Mouse (Mus musculus) stomach, postnatal 0 days (tissue): Measurements from ENCODE around the gene Carmil1. TPM values are rescaled to one million over a fixed set of nuclear protein-coding genes. Genes with fewer than 3 reads are reported as not detected.

Experiments used
- ATAC-seq: fragments of 200-750 bp; cut with Nextera tagmentation; 2 replicates; pipeline ENCODE4 v1.8.0; 2017; ENCODE audit not compliant: low FRiP score, low TSS enrichment
- DNase-seq: peaks from one replicate; pipeline ENCODE4 v3.0.0-alpha.2; 2016; ENCODE audit warnings: low spot score
- H3K27ac ChIP-seq: fragments of 300-500 bp; sonication (generic); replicated peaks from 2 replicates; pipeline ENCODE4 v1.5.1; 2014; ENCODE audit warnings: mild to moderate bottlenecking, control low read depth
- H3K27me3 ChIP-seq: fragments of 300-500 bp; sonication (generic); 2 replicates; pipeline ENCODE4 v1.6.1; 2014; ENCODE audit warnings: low read length; ENCODE audit not compliant: control insufficient read depth, insufficient read depth
- H3K36me3 ChIP-seq: fragments of 300-500 bp; sonication (generic); 2 replicates; pipeline ENCODE4 v1.6.1; 2014; ENCODE audit warnings: low read length, mixed read lengths; ENCODE audit not compliant: control insufficient read depth, insufficient read depth
- H3K4me1 ChIP-seq: fragments of 300-500 bp; sonication (generic); replicated peaks from 2 replicates; pipeline ENCODE4 v1.6.1; 2014; ENCODE audit warnings: antibody characterized with exemption; ENCODE audit not compliant: control insufficient read depth, insufficient read depth
- H3K4me2 ChIP-seq: fragments of 300-500 bp; sonication (generic); replicated peaks from 2 replicates; pipeline ENCODE4 v1.6.1; 2014; ENCODE audit warnings: low read depth, mild to moderate bottlenecking, control low read depth, moderate library complexity
- H3K4me3 ChIP-seq: fragments of 300-500 bp; sonication (generic); 2 replicates; pipeline ENCODE4 v1.5.1; 2014; ENCODE audit warnings: low read depth, low read length, control low read depth
- H3K9ac ChIP-seq: fragments of 300-500 bp; sonication (generic); 2 replicates; pipeline ENCODE4 v1.6.1; 2014; ENCODE audit warnings: mild to moderate bottlenecking, low read length, control low read depth, mixed read lengths
- H3K9me3 ChIP-seq: fragments of 300-500 bp; sonication (generic); 2 replicates; pipeline ENCODE4 v1.6.1; 2016; ENCODE audit warnings: low read length; ENCODE audit not compliant: control insufficient read depth
- CTCF ChIP-seq: IDR thresholded peaks from 2 replicates; pipeline ENCODE4 v1.5.1; 2016; ENCODE audit warnings: antibody characterized with exemption, low read depth, mild to moderate bottlenecking, moderate library complexity
- EP300 ChIP-seq: optimal IDR thresholded peaks from 2 replicates; pipeline ENCODE3; 2016; ENCODE audit warnings: antibody characterized with exemption
- WGBS: fragments of 180-500 bp; shearing (Covaris S2); extraction: QIAGEN DNeasy Blood & Tissue Kit; methylation state at CpG from one replicate; pipeline ENCODE4 v1.1.7; 2014; 5-methylcytosine and 5-hydroxymethylcytosine counted together
- polyA plus RNA-seq: library from polyadenylated mRNA; unstranded; fragments of >200 nt; fragmentation: Nextera tagmentation; extraction: Ambion mirVana; gene quantifications from 2 replicates; pipeline ENCODE4 v1.2.1, GENCODE M21; 2015

The Carmil1 gene
- polyA plus RNA-seq, 1 experiment from 2014 or later, result 17.8 TPM

GRCm38 (mm10) chr13:24231746-24232483, 48.7 kb downstream of the Carmil1 start:
- DNase-seq (no peak), ATAC-seq (no peak)
- Histone ChIP-seq H3K9me3 (no peaks in the 10 kb centered on the region), H3K27me3 (no peaks in the 10 kb centered on the region), H3K4me1 (no peaks in the 10 kb centered on the region), H3K9ac (no peak overlapping the region), H3K4me3 (no peak overlapping the region), H3K4me2 (no peak overlapping the region), H3K27ac (no peak overlapping the region), H3K36me3 (no peaks in the 10 kb centered on the region)
- no peak for TF ChIP-seq EP300
- no peak for TF ChIP-seq CTCF
- 75% methylated on average over 10 of the region's 10 CpGs for WGBS

DNA sequence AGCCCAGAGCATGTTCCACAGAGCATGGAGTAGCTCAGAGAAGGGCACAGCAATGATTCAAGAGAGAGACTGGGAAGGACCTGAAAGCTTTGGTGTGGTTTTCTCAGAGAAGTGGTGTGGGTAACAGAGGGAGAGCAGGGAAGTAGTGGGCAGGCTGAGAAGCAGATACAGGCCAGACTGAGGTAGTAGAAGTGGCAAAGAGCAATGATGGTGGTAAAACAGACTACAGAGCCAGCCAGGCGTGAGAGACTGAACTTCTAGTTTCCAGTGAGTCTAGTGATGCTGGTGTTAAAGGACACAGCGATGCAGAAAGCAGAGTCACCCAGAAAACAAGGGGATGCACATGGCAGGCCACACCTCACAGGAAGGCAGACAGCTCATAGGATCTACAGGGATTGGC, 49.4 kb downstream of the Carmil1 start:
- DNase-seq (no peak), ATAC-seq (no peak)
- 93% methylated on average over 2 of the region's 2 CpGs for WGBS

GRCm38 (mm10) chr13:24230541-24231095, 50.0 kb downstream of the Carmil1 start:
- Histone ChIP-seq H3K4me1 (no peaks in the 10 kb centered on the region), H3K27ac (no peak overlapping the region), H3K36me3 (no peaks in the 10 kb centered on the region), H3K27me3 (no peaks in the 10 kb centered on the region), H3K9me3 (no peaks in the 10 kb centered on the region), H3K4me3 (no peak overlapping the region), H3K4me2 (no peak overlapping the region), H3K9ac (no peak overlapping the region)
- ATAC-seq (no peak), DNase-seq (no peak)
- WGBS, result 76% methylated on average over 4 of the region's 4 CpGs
- TF ChIP-seq EP300, result no peak
- no peak for TF ChIP-seq CTCF

More for the DNA sequence above, 49.4 kb downstream of the Carmil1 start:
- H3K9me3 ChIP-seq, result no peaks in the 10 kb centered on the region
- H3K9ac ChIP-seq, result no peak overlapping the region
- no peak overlapping the region for H3K4me2 ChIP-seq
- H3K4me1 ChIP-seq, result no peaks in the 10 kb centered on the region
- H3K27ac ChIP-seq, result no peak overlapping the region
- H3K27me3 ChIP-seq, result no peaks in the 10 kb centered on the region
- H3K4me3 ChIP-seq, result no peak overlapping the region
- H3K36me3 ChIP-seq, result no peaks in the 10 kb centered on the region
- TF ChIP-seq EP300 (no peak), CTCF (no peak)

DNA sequence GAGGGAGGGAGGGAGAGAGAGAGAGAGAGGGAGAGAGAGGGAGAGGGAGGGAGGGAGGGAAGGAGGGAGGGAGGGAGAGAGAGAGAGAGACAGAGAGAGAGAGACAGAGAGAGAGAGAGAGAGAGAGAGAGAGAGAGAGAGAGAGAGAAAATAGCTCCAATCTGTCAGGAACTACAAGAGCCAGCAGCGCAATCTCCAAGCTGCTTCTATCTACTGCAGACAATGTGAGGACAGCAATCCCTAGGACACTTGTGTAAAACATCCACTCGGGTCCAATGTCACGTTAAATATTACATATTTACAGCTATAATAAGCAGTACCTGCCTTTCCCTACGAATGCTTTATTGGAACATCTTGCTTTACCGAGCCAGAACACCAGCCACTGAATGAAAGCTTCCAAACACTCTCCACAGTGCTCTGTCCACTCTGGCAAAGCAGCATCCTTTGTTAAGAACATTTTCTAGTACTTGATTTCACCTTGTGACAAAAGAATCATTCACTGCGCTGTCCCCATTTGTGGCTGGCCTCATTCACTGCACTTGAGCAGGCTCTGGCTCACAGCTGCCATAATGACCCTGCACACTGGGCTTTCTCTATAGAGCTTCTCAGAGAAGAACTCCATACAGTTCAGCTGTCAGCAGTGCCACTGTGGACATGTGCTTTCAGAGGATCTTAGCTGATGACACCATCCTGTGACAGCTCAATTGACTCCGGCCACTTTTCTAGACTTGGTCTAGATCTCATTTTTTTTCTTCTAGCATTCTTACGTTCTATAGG, 57.0 kb downstream of the Carmil1 start:
- no peak for DNase-seq
- Histone ChIP-seq H3K4me2 (no peak overlapping the region), H3K9me3 (no peaks in the 10 kb centered on the region), H3K27me3 (no peaks in the 10 kb centered on the region), H3K9ac (no peak overlapping the region), H3K27ac (no peak overlapping the region), H3K36me3 (no peaks in the 10 kb centered on the region), H3K4me1 (no peaks in the 10 kb centered on the region), H3K4me3 (no peak overlapping the region)
- TF ChIP-seq EP300 (no peak), CTCF (no peak)
- 73% methylated on average over 8 of the region's 8 CpGs for WGBS
- no peak for ATAC-seq

DNA sequence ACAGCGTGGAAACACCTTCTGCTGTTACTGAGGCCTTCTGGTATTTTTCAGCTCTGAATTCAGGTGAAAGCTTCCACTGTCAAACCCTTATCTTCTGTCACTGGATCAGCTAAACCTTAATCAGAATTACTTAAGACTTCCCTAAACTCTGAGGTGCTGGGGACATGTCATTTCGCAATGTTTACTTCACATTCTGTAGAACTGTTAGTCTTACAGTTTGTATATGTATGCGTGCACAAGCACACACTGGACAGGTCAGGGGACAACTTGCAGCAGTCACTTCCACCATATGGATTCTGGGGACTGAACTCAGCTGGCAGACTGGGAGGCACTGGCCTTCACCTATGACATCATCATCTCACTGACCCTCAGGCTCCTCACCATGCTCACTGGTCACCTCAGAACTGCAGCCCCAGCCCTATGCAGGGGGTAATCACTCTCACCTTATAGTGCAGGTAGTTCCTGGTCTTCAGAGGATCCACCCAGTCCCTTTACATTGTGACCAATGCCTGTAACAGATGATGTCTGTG, 60.1 kb downstream of the Carmil1 start:
- H3K9me3 ChIP-seq, result no peaks in the 10 kb centered on the region
- WGBS, result 66% methylated on average over 3 of the region's 3 CpGs
- DNase-seq (no peak), ATAC-seq (no peak)
- no peak overlapping the region for H3K27ac ChIP-seq
- no peaks in the 10 kb centered on the region for H3K27me3 ChIP-seq
- no peaks in the 10 kb centered on the region for H3K4me1 ChIP-seq
- no peaks in the 10 kb centered on the region for H3K36me3 ChIP-seq
- TF ChIP-seq EP300 (no peak), CTCF (no peak)
- H3K9ac ChIP-seq, result no peak overlapping the region
- no peak overlapping the region for H3K4me3 ChIP-seq
- no peak overlapping the region for H3K4me2 ChIP-seq
